Mouse (Mus musculus) erythroblast, embryonic 14.5 days (primary cell): ENCODE results near the gene Ppp1r27. TPM values are rescaled to one million over a fixed set of nuclear protein-coding genes. Genes with fewer than 3 reads are reported as not detected.
"Not testable (repeated sequence)": the region's sequence is repeated elsewhere in the genome, so short reads cannot be mapped to it uniquely, and the experiment has no call there.

Experiments
- H3K27me3 ChIP-seq: 2 replicates; pipeline ENCODE4 v1.6.1; 2012; ENCODE audit warnings: inconsistent platforms; ENCODE audit not compliant: control insufficient read depth
- H3K36me3 ChIP-seq: 2 replicates; pipeline ENCODE4 v1.6.1; 2012; ENCODE audit warnings: mild to moderate bottlenecking, inconsistent platforms; ENCODE audit not compliant: control insufficient read depth
- H3K4me1 ChIP-seq: 2 replicates; pipeline ENCODE4 v1.6.1; 2012; ENCODE audit warnings: inconsistent platforms; ENCODE audit not compliant: control insufficient read depth
- H3K4me3 ChIP-seq: replicated peaks from 2 replicates; pipeline ENCODE3; 2012; ENCODE audit warnings: moderate library complexity, mild to moderate bottlenecking, inconsistent platforms
- H3K9me3 ChIP-seq: 2 replicates; pipeline ENCODE4 v1.6.1; 2012; ENCODE audit warnings: low read length, inconsistent platforms, mixed read lengths; ENCODE audit not compliant: control insufficient read depth
- GATA1 ChIP-seq: IDR thresholded peaks from 2 replicates; pipeline ENCODE4 v1.6.1; 2012; ENCODE audit warnings: low read length, inconsistent platforms, mixed read lengths
- TAL1 ChIP-seq: IDR thresholded peaks from 3 replicates; pipeline ENCODE4 v1.6.1; 2012; ENCODE audit warnings: low read length, inconsistent platforms, mixed read lengths
- polyA plus RNA-seq: library from polyadenylated mRNA; stranded (reverse); fragments of >175 nt; gene quantifications from 2 replicates; pipeline ENCODE4 v1.2.3, GENCODE M21; 2012

Gene Ppp1r27
- polyA plus RNA-seq, 1 experiment = not detected

DNA sequence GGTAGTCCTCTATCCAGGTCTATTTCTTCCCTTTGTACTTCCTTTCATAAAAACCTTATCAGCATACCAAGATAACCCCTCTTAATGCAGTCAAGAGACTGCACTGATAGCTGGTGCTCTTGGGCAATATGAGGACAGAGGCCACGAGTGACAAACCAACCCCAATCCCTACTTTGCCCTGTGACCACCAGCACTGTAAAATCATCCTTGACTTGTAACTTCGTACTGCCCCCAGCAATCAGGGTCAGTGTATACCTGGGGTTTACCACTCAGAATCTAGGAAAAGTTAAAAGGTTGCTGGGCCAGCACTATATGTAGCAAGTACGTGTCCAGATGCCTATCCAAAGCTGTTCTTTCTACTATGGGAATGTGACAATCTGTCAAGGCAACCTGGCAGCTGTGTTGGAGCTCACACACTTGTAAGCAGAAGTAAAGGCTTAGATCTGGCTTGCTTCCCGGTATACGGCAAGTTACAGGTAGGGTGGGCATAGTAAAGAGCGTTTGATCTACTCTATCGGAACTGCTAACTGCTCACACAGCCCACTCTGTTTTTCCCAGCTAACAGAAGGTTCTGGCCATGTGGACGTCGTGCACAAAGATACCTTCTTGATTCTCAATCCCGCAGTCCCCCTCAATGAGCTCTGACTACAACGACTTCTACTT is 21.0 kb upstream of the Ppp1r27 start:
- H3K4me3 ChIP-seq = peak overlapping the region; percentile 70
- H3K36me3 ChIP-seq = peaks cover 41% of the 10 kb centered on the region
- TF ChIP-seq TAL1 (no peak), GATA1 (no peak)
- H3K27me3 ChIP-seq = no peaks in the 10 kb centered on the region
- no peaks in the 10 kb centered on the region for H3K9me3 ChIP-seq
- H3K4me1 ChIP-seq = peaks cover 46% of the 10 kb centered on the region

DNA sequence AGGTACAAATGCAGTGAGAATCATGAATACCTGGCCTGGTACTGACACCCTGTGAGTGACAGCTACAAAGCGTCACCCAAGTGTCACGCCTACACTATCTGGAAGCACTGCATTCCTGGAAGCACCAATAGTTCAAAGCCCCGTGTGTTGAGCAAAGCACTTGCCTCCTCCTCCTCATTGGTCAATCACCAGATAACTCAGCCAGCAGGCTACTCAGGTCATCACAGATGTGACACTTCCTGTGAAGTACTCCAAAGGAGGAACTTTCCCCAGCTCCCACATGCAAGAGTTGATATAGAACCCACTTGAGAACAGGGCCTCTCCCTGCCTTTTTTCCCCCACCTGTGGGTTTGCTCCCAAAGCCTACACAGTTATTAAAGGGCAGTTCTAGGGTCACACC is 20.2 kb upstream of the Ppp1r27 start:
- H3K36me3 ChIP-seq = peaks cover 49% of the 10 kb centered on the region
- H3K9me3 ChIP-seq = no peaks in the 10 kb centered on the region
- no peak for TF ChIP-seq GATA1
- no peak for TF ChIP-seq TAL1
- H3K27me3 ChIP-seq = no peaks in the 10 kb centered on the region
- peaks cover 42% of the 10 kb centered on the region for H3K4me1 ChIP-seq
- H3K4me3 ChIP-seq = peak overlapping the region; percentile 70

DNA sequence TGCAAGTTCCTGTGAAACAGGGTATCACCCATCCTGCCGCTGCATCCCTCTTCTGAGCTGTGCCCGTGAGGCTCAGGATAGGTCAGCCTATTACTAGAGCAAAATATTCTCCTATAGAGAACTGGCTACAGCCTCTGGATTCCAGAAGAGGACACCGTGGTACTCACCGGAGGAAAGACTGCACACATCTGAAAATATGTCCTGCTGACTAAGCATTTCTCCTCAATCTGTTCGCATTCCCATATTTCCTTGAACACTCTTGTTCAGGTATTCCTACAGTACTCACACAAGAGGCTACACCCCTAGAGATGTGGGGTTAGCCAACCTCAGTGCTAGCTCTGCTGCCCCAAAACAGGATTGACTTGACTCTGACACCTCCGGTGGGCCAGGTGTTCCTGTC is 17.4 kb upstream of the Ppp1r27 start:
- Histone ChIP-seq H3K9me3 (no peaks in the 10 kb centered on the region), H3K4me1 (peaks cover 28% of the 10 kb centered on the region), H3K27me3 (no peaks in the 10 kb centered on the region), H3K4me3 (no peak overlapping the region), H3K36me3 (peaks cover 75% of the 10 kb centered on the region)
- TF ChIP-seq TAL1 = no peak
- TF ChIP-seq GATA1 = no peak

DNA sequence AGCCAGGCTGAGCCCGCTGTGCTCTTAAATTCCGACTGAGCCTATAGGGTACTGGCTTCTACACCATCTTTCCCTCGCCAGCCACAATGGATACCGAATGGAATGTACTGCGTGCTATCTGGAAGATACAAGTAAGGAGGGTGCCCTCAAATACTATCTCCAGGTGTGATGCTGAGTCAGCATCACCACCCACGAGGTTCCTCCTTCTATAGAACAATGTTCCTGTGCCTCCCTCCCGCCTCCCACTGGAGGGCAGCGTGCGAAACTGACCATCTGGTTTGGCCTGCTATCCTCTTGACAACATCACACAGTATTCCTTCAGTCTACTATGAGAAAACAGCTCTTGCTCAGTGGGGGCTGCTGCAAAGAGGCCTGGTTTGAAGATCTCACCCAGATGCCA is 14.2 kb upstream of the Ppp1r27 start:
- peaks cover 5% of the 10 kb centered on the region for H3K4me1 ChIP-seq
- no peak overlapping the region for H3K4me3 ChIP-seq
- TF ChIP-seq GATA1 (no peak), TAL1 (no peak)
- peaks cover 90% of the 10 kb centered on the region for H3K36me3 ChIP-seq
- no peaks in the 10 kb centered on the region for H3K9me3 ChIP-seq
- no peaks in the 10 kb centered on the region for H3K27me3 ChIP-seq

DNA sequence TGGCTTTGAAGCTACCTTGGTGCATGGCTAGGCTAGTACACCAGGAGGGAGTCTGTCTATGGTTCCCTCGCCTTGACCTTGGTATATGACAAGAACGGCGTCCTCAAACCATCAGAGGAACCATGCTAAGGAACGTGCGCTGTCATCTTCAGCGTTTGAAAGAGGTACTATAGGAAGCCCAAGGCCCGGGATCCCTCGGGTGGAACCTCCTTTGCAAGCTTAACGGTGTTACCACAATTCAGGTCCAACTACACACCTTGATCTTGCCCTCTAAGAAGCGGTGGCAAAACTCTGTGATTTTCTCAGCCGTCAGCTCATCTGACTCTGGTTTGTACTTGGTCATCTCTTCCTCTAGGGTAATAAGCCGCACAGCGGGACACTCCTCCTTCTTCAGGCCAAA is 12.0 kb upstream of the Ppp1r27 start:
- TF ChIP-seq TAL1 = no peak
- TF ChIP-seq GATA1 = no peak
- Histone ChIP-seq H3K4me3 (no peak overlapping the region), H3K9me3 (no peaks in the 10 kb centered on the region), H3K27me3 (no peaks in the 10 kb centered on the region), H3K36me3 (peaks cover 87% of the 10 kb centered on the region), H3K4me1 (peaks cover 2% of the 10 kb centered on the region)

DNA sequence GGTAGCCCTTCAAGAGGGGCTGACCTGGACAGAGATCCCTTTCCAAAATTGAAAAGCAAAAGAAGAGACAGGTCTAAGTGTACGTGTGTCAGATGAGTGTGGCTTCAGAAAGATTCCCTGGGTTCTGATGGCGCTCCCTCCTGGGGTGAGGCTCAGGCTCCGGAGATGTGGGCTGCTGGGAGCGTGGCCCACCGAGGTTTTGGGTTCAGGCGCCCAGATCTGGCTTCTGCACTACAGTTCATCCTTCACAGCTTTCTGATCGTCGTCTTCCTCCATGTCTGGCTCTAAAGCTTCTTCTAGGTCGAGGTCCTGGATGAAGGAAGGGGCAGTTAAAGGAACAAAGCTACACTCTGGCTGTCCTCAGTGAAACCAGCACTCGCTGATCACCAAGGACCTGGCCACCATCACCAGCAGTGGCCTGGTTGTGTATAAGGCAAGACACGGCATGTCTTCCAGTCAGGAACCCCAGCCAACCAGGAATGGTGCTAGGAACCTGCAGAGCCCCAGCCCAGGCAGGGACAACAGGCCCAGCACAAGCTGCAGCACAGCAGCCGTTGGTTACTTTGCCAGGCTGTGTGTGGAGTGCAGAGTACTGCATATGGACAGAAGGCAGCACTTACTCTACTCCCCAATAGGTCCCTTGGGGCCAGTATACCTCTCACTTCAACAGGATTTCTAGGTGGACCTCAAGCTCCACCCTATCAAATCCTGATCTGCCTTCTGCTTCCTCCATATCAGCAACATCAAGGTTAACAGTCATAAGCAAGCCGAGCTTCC is 10.2 kb upstream of the Ppp1r27 start:
- H3K4me1 ChIP-seq = peaks cover 2% of the 10 kb centered on the region; the same call in 1 of the 2 replicates
- H3K9me3 ChIP-seq = 0 out of 2 replicates have a peak, but pooled peaks cover 2% of the 10 kb centered on the region
- peaks cover 69% of the 10 kb centered on the region for H3K36me3 ChIP-seq
- TF ChIP-seq GATA1 (no peak), TAL1 (no peak)
- H3K4me3 ChIP-seq = no peak overlapping the region
- H3K27me3 ChIP-seq = no peaks in the 10 kb centered on the region

DNA sequence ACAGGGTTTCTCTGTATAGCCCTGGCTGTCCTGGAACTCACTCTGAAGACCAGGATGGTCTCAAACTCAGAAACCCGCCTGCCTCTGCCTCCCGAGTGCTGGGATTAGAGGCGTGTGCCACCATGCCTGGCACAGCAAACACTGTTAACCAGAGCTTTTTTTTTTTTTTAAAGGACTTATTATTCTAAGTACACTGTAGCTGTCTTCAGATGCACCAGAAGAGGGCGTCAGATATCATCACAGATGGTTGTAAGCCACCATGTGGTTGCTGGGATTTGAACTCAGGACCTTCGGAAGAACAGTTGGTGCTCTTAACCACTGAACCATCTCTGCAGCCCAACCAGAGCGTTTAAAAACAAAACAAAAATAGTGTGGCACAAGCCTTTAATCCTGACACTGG is 7.9 kb upstream of the Ppp1r27 start:
- H3K36me3 ChIP-seq = peaks cover 48% of the 10 kb centered on the region
- H3K9me3 ChIP-seq, H3K27me3 ChIP-seq, H3K4me3 ChIP-seq, H3K4me1 ChIP-seq: not testable (repeated sequence)

DNA sequence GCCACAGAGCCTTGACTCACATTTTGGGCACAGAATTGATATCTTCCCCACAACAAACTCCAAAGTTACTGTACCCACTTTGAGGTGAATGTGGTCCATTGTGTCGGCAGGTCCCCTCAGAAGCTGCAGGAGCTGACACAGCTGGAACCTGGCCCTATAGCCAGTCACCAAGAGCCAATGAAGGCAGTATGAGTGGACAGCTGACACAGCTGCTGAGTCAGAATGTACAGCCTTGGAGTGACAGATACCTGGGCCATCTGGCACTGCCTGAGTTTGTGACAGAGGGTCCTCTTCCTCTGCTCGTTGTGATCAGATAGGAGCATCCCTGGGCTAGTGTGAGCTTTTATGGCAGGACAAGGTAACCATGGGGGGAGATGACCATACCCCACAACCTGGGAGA is 4.3 kb upstream of the Ppp1r27 start:
- Histone ChIP-seq H3K27me3 (no peaks in the 10 kb centered on the region), H3K9me3 (0 out of 2 replicates have a peak, but pooled peaks cover 2% of the 10 kb centered on the region), H3K4me1 (peaks cover 6% of the 10 kb centered on the region), H3K4me3 (no peak overlapping the region), H3K36me3 (peaks cover 12% of the 10 kb centered on the region)
- no peak for TF ChIP-seq TAL1
- TF ChIP-seq GATA1 = no peak

DNA sequence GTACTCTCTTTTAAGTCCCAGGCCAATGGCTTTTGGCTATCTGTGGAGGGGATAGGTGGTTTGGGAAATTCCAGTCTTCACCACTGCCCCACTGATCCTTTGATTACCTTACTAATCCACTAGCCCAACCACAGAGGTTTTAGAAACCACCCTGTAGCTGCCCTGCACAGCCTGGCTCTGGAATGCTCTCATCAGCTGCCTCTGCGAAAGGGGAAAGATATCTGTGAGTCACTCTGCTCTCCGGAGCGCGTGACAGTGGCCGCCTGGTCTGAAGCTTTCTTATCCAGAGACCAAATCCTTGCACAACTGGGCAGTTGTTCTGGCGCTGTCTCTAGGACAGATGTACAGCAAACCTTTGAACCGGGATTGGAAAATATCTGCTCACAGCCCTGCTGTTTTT is 3.9 kb upstream of the Ppp1r27 start:
- H3K9me3 ChIP-seq = 0 out of 2 replicates have a peak, but pooled peaks cover 2% of the 10 kb centered on the region
- peaks cover 10% of the 10 kb centered on the region for H3K4me1 ChIP-seq
- no peak for TF ChIP-seq GATA1
- TF ChIP-seq TAL1 = no peak
- no peak overlapping the region for H3K4me3 ChIP-seq
- peaks cover 8% of the 10 kb centered on the region for H3K36me3 ChIP-seq
- no peaks in the 10 kb centered on the region for H3K27me3 ChIP-seq

DNA sequence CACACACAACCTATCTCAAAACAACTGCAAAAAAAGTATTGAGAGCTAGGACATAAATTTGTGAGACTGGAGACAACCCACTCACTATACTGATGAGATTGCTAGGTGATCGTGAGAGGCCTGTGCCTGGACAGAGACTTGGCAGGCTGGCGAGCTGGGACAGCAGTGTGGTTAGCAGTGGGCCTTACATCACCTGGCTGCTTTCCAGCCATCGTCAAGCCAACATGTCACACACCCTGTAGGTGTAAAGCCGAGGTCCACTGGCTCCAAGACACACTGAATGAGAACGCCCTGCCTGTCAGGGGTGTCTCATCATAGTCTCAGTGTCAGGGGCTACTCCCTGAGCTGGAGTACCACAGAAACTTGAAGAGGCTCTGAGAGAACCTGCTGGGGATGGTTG is 1.8 kb upstream of the Ppp1r27 start:
- H3K9me3 ChIP-seq = 0 out of 2 replicates have a peak, but pooled peaks cover 2% of the 10 kb centered on the region
- no peak overlapping the region for H3K4me3 ChIP-seq
- TF ChIP-seq GATA1 = no peak
- no peak for TF ChIP-seq TAL1
- H3K36me3 ChIP-seq = no peaks in the 10 kb centered on the region
- peaks cover 29% of the 10 kb centered on the region for H3K4me1 ChIP-seq
- no peaks in the 10 kb centered on the region for H3K27me3 ChIP-seq
